Mouse (Mus musculus) CH12.LX (cell line): Measurements from ENCODE around the gene Pds5a.

ENCODE experiments used
- CTCF ChIP-seq, 2 experiments: IDR thresholded peaks in 1 of 2; conservative IDR thresholded peaks in 1 of 2; 2 replicates each; pipeline ENCODE4 v1.5.1; 2011 to 2012; ENCODE audit warnings: low read depth in 2 of 2, low read length in 2 of 2, improper control_type of control experiment in 1 of 2, inconsistent platforms in 1 of 2, mild to moderate bottlenecking in 1 of 2, moderate library complexity in 1 of 2
- EP300 ChIP-seq: IDR thresholded peaks from 2 replicates; pipeline ENCODE4 v1.6.1; 2011; ENCODE audit warnings: low read length, improper control_type of control experiment
- GABPA ChIP-seq: IDR thresholded peaks from 2 replicates; pipeline ENCODE4 v1.6.1; 2012; ENCODE audit warnings: low read depth, low read length, improper control_type of control experiment, inconsistent platforms; ENCODE audit not compliant: insufficient replicate concordance
- MAFK ChIP-seq: IDR thresholded peaks from 2 replicates; pipeline ENCODE4 v1.6.1; 2011; ENCODE audit warnings: low read length, improper control_type of control experiment; ENCODE audit not compliant: insufficient replicate concordance
- MAX ChIP-seq: IDR thresholded peaks from 2 replicates; pipeline ENCODE4 v1.6.1; 2011; ENCODE audit warnings: low read length, improper control_type of control experiment
- NELFE ChIP-seq: IDR thresholded peaks from 2 replicates; pipeline ENCODE4 v1.6.1; 2011; ENCODE audit warnings: low read depth, low read length, improper control_type of control experiment
- POLR2A ChIP-seq: IDR thresholded peaks from 2 replicates; pipeline ENCODE4 v1.6.1; 2011; ENCODE audit warnings: low read depth, mild to moderate bottlenecking, improper control_type of control experiment, low read length
- RAD21 ChIP-seq: IDR thresholded peaks from 2 replicates; pipeline ENCODE4 v1.6.1; 2011; ENCODE audit warnings: low read depth, mild to moderate bottlenecking, low read length, improper control_type of control experiment, moderate library complexity
- SIN3A ChIP-seq: IDR thresholded peaks from 2 replicates; pipeline ENCODE4 v1.6.1; 2012; ENCODE audit warnings: low read length, improper control_type of control experiment, inconsistent platforms
- SMC3 ChIP-seq: IDR thresholded peaks from 2 replicates; pipeline ENCODE4 v1.6.1; 2011; ENCODE audit warnings: low read depth, low read length, improper control_type of control experiment
- USF1 ChIP-seq: IDR thresholded peaks from 2 replicates; pipeline ENCODE4 v1.6.1; 2014; ENCODE audit warnings: low read depth, mild to moderate bottlenecking, inconsistent platforms, low read length, improper control_type of control experiment

- TF ChIP-seq CTCF (conservative IDR thresholded peaks at IDR 0.05 in 1 of 2, IDR thresholded peaks at IDR 0.05 in 1 of 2; ENCODE audit: low read depth in 2 of 2, low read length in 2 of 2) (no peak), NELFE (no peak), EP300 (no peak), MAX (no peak), SIN3A (no peak), POLR2A (no peak), GABPA (no peak), USF1 (no peak), SMC3 (no peak), MAFK (no peak), RAD21 (no peak)
Measured at GRCm38 (mm10) chr5:65710267-65710666, 12.2 kb upstream of the Pds5a start.
